Mouse (Mus musculus): ENCODE measurements around the gene Tnfrsf8.

- TF ChIP-seq CTCF (IDR thresholded peaks at IDR 0.05; ENCODE audit: extremely low read depth, insufficient read depth, insufficient read length, insufficient replicate concordance): no peak
- no peak for TF ChIP-seq POLR2A (IDR thresholded peaks at IDR 0.05; ENCODE audit: low read depth, low read length)
These were observed 2.4 kb downstream of the Tnfrsf8 start for GRCm38 (mm10) chr4:145312530-145312929.
